Mouse (Mus musculus) layer of hippocampus, adult 2 months (tissue): ENCODE data around the gene Fchsd2. TPM values are rescaled to one million over a fixed set of nuclear protein-coding genes. Genes with fewer than 3 reads are reported as not detected.

Source experiments
- DNase-seq, 2 experiments: peaks; one replicate each; pipeline ENCODE4 v3.0.0; 2022; ENCODE audit warnings: low spot score in 2 of 2
- H3K27ac ChIP-seq: fragments of 200-600 bp; 2 replicates; pipeline ENCODE4 v1.8.1; 2022
- H3K4me3 ChIP-seq: fragments of 200-600 bp; 2 replicates; pipeline ENCODE4 v1.8.1; 2022; ENCODE audit warnings: mild to moderate bottlenecking
- CTCF ChIP-seq: fragments of 200-600 bp; conservative IDR thresholded peaks from 2 replicates; pipeline ENCODE4 v1.8.1; 2022; ENCODE audit warnings: antibody characterized with exemption, mild to moderate bottlenecking, moderate library complexity
- long read RNA-seq, 2 experiments: library from polyadenylated mRNA; stranded (forward); transcript quantifications; one replicate each; pipeline ENCODE4 v2.0.0; 2021; ENCODE audit warnings: borderline mapping rate in 2 of 2
- total RNA-seq, 2 experiments: library from RNA; stranded (reverse); gene quantifications; 2 replicates each; pipeline ENCODE4 v1.2.3; 2021

Gene Fchsd2
- 10 to 100 TPM; 38.5 to 41.2 TPM for total RNA-seq
- long read RNA-seq, experiment 1, full-length matches to known transcripts, result 7 of 9 reads
- long read RNA-seq, experiment 1, partial matches to known transcripts, result 2 of 9 reads
- long read RNA-seq, experiment 1, other reads (novel, unspliced or antisense), result 0 of 9 reads
- long read RNA-seq, experiment 2, full-length matches to known transcripts, result 11 of 18 reads
- long read RNA-seq, experiment 2, partial matches to known transcripts, result 4 of 18 reads
- long read RNA-seq, experiment 2, other reads (novel, unspliced or antisense), result 3 of 18 reads

GRCm38 (mm10) chr7:101092618-101093017 is at the start of gene Fchsd2:
Gene Fchsd2, plus strand, starts transcription at chr7:101092863.
- Histone ChIP-seq H3K27ac (peak within 1 kb of the TSS; percentile 32; the same call in 1 of the 2 replicates), H3K4me3 (no peak within 1 kb of the TSS)
- no peak for TF ChIP-seq CTCF
- DNase-seq, result peak in 1 of 2 experiments; percentile 37

- Histone ChIP-seq H3K4me3 (no peak overlapping the region), H3K27ac (no peak overlapping the region)
- TF ChIP-seq CTCF, result no peak
- DNase-seq, result no peak
Measured at GRCm38 (mm10) chr7:101043846-101044541, 48.7 kb upstream of the Fchsd2 start.

GRCm38 (mm10) chr7:101048247-101048646 is 44.4 kb upstream of the Fchsd2 start:
- TF ChIP-seq CTCF, result no peak
- Histone ChIP-seq H3K4me3 (no peak overlapping the region), H3K27ac (no peak overlapping the region)
- no peak for DNase-seq

- H3K27ac ChIP-seq, result no peak overlapping the region
- no peak overlapping the region for H3K4me3 ChIP-seq
- DNase-seq, result no peak
- no peak for TF ChIP-seq CTCF
Measured at GRCm38 (mm10) chr7:101049326-101050087, 43.2 kb upstream of the Fchsd2 start.

GRCm38 (mm10) chr7:101050724-101051550 is 41.7 kb upstream of the Fchsd2 start:
- DNase-seq, result no peak
- Histone ChIP-seq H3K27ac (no peak overlapping the region), H3K4me3 (no peak overlapping the region)
- no peak for TF ChIP-seq CTCF

GRCm38 (mm10) chr7:101051551-101052221 is 41.0 kb upstream of the Fchsd2 start:
- Histone ChIP-seq H3K27ac (no peak overlapping the region), H3K4me3 (no peak overlapping the region)
- peak; percentile 52 to 67 for DNase-seq
- peak; percentile 98 for TF ChIP-seq CTCF

- TF ChIP-seq CTCF, result no peak
Measured at GRCm38 (mm10) chr7:101053136-101053535, 39.5 kb upstream of the Fchsd2 start.

GRCm38 (mm10) chr7:101057309-101057708 is 35.4 kb upstream of the Fchsd2 start:
- Histone ChIP-seq H3K27ac (no peak overlapping the region), H3K4me3 (no peak overlapping the region)
- DNase-seq, result no peak
- no peak for TF ChIP-seq CTCF

More at GRCm38 (mm10) chr7:101053136-101053535, 39.5 kb upstream of the Fchsd2 start:
- Histone ChIP-seq H3K27ac (no peak overlapping the region), H3K4me3 (no peak overlapping the region)
- DNase-seq, result no peak

GRCm38 (mm10) chr7:101059188-101059587 is 33.5 kb upstream of the Fchsd2 start:
- no peak for DNase-seq
- no peak for TF ChIP-seq CTCF
- no peak overlapping the region for H3K4me3 ChIP-seq
- no peak overlapping the region for H3K27ac ChIP-seq

- no peak overlapping the region for H3K4me3 ChIP-seq
- H3K27ac ChIP-seq, result no peak overlapping the region
- TF ChIP-seq CTCF, result no peak
- no peak for DNase-seq
Measured at GRCm38 (mm10) chr7:101060476-101060875, 32.2 kb upstream of the Fchsd2 start.

- DNase-seq, result peak; percentile 84 to 93
- peak; percentile 89 for TF ChIP-seq CTCF
- Histone ChIP-seq H3K4me3 (peak overlapping the region; percentile 15; the same call in 1 of the 2 replicates), H3K27ac (peak overlapping the region; percentile 75; the same call in 1 of the 2 replicates)
Measured at GRCm38 (mm10) chr7:101061381-101061780, 31.3 kb upstream of the Fchsd2 start.

- TF ChIP-seq CTCF, result no peak
- no peak overlapping the region for H3K4me3 ChIP-seq
- H3K27ac ChIP-seq, result peak overlapping the region; percentile 75
- peak; percentile 48 to 75 for DNase-seq
Measured at GRCm38 (mm10) chr7:101062246-101062645, 30.4 kb upstream of the Fchsd2 start.
